Mouse (Mus musculus) lung, postnatal 4 days (tissue): Measurements from ENCODE around the gene Wfdc17.

Experiments used
- DNase-seq, 2 experiments: peaks; one replicate each; pipeline ENCODE4 v3.0.0; 2021

Gene Wfdc17

DNA sequence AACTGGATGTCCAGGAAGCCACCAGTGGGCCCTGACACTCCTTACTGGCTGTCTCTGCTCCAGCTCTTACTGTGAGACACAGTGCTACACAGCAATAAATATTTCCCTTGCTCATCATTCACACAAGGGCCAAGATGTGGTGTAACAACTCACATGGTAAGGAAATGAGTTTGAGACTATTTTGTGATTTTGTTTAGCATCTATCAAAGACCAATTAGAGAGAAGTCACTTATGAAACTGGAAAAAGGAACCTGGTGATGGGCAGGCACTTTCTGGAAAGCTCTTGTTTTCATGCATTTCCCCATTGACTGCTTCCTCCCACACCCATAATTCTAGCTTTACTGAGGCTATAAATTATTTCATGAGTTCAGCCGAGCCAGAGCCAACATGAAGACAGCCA is at the start of gene Wfdc17:
Wfdc17 (plus strand) TSS at position 287 of the 400 bp plus-strand sequence.
- DNase-seq, result no peak

DNA sequence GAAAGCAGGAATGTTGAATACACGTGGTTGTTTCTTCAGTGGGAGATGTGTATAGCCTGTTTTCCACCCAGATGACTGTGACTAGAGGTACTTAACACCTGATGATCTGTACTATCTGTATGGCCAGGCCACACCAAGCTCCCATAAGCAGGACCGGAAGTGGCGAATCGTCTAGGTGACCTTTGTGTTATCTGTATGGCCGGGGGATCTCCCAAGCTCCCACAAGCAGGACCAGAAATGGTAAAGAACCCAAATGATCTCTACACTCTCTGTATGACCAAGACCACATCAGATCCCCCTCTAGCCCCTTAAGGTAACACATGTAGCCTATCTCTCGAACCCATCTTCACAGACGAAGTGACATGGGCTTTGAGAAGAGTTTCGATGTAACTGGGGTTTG is 49.2 kb upstream of the Wfdc17 start:
- DNase-seq, result no peak

DNA sequence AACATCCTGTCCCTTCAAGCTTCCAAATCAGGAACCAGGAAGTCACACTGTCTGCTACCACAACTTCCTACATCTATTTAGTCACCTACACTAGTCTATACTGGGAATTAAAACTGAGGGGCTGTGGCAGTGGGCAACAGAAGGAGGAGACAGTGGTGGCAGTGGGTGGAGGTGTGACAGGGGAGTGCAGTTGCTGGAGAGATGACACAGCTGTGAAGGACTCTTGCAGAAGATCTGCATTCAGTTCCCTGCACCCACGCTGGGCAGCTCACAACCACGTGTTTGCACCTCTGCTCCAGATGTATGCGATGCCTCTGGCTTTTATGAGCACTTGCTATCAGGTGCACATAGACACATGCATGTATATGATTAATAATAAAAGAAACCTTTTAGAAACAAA is 46.3 kb upstream of the Wfdc17 start:
- DNase-seq, result no peak

DNA sequence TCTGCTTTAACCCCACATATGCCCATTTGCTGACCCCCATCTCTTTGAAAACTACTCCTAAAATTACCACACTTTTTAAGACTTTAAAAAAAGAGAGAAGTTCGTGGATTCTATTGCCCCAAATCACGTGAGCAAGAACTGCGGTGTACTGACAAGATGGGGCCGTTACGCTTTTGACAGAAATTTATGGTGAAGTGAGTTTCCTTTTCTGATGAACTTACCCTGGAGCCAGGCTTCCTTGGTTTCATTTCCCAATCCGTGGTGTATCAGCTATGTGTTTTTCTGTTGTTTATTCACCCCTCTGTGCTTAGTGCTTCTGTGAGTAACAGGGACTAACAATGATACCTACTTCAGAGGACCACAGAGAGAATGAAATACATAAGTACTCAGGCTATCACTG is 45.0 kb upstream of the Wfdc17 start:
- DNase-seq, result no peak

DNA sequence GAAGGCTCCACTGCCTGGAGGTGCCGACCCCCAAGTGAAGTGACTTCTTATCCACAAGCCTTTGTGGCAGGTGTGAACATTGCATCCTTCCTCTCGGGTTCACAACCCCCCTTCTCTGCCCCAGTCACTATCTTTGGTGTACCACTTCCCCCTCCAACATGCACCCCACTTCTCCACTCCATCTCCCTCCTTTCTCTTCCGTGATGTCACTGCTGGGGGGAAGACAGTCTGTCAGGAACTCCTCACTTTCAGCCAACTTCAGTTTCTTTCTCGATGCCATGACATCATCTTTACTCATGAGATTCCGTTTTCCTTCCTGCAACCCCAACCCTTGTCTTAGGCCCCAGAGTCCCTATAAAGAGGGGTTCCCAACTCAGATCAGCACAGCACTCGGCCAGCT is 41.6 kb upstream of the Wfdc17 start, which contains the start of gene Ccl4:
Ccl4 (plus strand) TSS at position 381 of the 400 bp plus-strand sequence.
- DNase-seq, result no peak

DNA sequence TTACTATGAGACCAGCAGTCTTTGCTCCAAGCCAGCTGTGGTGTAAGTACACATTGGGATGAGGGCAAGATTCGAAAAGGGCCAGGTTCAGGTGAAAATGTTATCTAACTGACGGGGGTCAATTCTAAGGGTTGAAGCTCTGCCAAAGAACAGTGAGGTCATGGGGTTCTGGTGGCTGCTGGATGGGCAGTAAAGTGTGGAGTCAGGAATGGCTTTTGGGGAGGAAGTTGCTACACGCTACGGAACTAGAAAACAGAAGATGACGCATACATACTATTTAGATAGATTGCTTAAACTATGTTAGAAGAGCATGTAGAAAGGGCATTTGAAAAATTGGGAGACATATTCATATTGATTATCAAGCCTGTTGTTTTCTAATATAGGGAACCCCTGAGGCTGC is 40.3 kb upstream of the Wfdc17 start:
- no peak for DNase-seq

DNA sequence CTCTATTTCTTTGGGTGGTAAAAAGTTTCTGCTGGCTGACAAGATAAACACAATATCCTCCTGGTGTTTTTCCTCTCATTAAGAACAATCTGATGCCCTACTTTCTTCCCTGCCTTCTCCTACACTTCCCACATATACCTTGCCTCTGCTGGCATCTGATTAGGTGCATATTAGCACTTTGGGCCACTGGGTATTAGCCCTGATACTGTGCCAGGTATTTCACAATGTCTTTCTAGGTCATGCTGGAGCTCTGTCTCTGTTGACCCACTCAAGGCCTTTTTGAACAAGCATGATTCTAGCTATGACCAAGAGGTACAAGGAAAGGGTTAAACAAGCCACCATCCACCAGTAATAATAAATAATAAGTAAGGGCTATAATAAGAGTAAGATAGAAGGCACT is 32.0 kb upstream of the Wfdc17 start:
- DNase-seq, result no peak

DNA sequence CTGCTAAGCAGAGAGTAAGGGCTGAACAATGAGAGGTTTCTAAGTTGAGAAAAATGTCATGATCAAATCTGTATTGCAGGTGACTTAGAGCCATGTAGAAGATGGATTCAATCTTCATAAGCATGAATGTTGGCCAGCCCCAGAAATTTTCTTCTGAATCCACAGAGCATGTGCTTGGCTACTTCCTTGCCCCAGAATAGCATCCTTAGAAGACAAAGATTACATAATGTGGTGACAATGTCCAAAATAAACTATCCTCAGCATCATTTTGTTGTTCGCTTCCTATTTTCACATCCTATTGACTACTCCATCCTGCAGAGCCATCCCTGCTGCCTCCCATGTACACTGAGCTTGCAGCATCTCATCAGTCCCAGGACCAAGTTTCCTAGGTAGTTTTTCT is 28.1 kb upstream of the Wfdc17 start:
- DNase-seq, result no peak

DNA sequence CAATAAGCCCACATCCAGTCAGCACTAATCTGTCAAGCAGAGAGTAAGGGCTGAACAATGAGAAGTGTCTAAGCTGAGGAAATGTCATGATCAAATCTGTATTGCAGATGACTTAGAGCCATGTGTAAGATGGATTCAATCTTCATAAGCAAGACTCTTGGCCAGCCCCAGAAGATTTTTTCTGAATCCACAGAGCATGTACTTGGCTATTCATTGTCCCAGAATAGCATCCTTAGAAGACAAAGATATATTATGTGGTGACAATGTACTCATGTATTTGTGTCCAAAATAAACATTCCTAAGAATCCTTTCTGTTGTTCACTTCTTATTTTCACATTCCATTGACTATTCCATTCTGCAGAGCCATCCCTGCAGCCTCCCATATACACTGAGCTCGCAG is 13.9 kb upstream of the Wfdc17 start:
- DNase-seq, result no peak

DNA sequence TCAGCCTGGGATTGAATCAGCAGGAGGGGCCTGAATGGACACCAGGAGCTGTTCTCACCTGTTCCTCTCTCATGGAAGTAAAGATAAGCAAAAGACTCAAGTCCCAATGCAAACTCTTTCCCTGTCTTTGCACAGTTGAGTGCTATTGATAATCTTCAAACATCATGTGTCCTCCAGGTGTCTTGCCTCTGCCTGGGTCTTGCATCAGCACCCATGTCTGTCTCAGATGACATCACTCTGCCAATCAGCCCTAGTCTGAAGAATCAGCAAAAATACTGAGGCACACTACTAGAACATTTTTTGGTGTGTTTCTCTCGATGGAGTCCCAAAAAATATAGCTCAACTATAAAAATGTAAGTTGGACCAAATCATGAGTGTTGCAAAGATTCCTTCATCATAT is 11.8 kb upstream of the Wfdc17 start:
- DNase-seq, result no peak

DNA sequence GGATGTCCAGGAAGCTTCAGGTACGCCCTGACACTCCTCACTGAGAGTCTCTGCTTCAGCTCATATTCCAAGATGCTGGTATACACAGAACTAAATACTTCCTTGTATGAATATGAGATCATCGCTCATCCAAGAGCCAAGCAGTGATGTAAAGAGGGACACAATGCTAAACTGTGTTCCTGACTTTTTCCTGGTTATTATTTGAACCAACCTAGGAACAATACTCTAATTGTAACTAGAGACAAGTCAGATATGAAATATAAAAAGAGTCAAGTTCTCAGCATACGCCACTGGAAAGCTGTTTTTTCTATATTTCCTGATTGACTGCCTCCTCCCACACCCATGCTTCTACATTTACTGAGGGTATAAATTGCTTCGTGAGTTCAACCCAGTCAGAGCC is 4.9 kb downstream of the Wfdc17 start, which contains the start of gene Wfdc18:
Wfdc18 (plus strand) TSS at position 301 of the 400 bp plus-strand sequence.
- DNase-seq, result no peak

DNA sequence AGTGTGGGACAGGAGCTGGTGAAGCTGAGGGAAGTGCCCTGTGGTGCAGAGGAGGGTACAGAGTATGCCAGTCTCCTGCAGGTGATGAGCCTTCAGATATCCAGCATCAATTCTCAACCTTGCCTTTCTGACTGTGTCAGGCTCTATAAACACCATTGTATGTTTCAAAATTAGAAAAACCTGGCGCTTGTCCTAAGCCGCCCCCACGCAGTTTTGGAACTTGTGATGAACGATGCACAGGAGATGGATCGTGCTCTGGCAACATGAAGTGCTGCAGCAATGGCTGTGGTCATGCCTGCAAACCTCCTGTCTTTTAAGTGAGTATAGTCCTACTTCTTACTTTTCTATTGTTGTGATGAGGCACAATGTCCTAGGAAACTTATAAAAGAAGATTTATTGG is 5.9 kb downstream of the Wfdc17 start:
- DNase-seq, result no peak

DNA sequence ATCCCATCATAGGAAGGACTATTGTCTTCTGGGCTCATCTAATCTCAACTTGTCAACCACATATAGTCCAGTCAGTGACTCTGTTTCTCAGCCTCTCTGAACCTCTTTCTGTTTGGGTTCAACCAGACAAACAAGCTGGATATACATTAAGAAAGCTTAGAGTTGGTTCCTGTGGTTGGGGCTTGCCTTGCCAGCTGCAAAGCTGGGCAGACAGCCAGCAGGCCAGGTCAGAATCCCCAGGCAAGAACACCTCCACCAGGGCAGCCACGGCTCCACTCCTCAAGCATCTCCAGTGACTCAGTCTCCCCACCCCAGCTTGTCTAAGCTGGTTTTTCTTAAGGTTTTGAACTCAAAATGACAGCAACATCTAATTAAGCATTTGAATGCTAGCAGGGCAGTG is 8.9 kb downstream of the Wfdc17 start:
- no peak for DNase-seq

DNA sequence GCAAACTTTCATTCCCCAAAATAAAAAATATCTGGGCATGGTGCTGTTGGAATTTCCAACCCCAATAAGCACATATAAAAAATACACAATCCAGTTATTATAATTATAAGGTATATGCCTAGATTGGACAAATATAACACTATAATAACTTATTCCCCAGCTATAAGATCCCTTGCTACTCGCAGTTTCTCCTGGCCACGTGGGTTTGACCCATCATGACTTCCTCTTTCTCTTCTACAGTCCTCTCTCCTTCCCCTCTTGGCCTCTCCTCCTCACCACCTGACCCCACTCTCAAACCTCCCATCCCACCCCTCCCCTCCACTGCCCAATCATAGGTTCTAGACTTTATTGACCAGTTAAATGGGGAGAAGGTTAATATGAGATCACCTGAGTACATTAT is 10.1 kb downstream of the Wfdc17 start:
- no peak for DNase-seq

DNA sequence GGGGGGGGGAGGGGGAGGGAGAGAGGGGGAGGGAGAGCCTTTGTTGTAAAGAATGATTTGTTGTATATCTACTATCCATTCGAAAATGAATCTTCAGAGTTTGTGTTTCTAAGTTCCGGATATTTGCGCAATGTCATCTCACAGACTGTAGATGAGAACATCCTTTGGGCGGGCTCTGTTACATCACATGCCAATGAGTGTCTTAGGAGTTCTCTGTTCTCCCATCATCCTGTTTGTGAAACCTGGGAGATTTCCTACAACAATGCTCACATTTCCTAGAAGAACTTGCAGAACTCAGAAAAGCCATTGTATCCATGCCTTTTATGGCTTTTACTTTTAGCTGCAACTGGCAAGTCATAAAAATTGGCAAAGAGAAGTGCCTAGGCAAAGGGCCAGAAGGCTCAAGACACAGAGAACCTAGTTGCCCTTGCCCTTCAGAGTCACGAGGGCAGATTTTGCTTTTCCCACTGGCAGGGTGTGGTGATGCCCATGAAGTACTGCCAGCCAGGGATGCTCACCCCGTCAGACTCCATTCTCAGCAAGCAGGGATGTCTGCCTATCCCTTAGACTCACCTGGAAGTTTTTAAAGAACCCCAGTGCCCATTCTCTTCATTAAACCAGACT is 13.4 kb downstream of the Wfdc17 start:
- DNase-seq, result no peak

DNA sequence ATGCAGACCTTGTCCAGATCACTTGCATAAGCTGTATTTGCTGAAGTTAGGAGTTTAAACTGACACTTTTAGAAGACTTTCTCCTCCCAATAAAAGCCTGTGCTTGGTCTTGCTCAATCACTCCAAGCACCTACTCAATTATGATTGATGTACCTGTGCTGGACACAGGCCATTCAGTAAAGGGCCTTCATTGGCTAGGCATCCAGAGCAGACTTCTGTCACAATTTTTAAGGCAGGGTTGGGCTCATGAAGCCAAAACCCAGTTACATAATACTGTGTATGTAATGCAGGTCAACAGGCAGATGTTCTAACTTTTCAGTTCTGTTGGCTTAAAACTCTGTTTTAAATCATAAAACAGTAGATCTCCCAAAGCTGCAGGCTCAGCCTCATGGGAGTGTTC is 17.0 kb downstream of the Wfdc17 start:
- no peak for DNase-seq

DNA sequence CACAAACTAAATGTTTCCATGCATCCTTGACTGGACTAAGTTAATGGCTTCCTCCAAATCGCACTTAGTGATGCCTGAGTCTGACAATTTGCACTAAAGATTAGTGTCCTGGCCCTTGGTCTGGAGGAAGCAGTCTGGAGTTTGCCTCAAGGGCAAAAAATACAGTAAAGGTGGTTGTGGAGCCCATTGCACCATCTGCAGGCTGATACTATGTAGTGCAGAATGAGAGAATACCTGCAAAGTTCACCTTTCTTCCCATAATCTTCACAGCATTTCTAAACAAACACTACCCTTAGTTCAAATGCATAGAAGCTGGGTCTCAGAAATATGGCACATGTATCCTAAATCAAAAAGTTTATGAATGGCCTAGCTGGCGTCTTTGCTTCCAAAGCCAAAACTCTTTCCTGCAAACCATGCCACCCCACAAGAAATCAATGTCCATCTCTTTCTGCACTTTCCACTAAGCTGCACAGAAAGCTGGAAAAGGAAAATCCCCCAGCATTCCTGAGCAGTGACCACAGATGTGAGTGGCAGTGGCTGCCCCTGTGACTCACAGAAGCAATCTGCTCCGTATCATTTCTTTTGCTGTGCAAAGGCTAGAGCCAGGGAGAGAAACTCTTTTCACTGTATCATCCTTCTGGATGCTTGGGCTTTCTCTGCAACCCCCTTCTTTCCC is 25.1 kb downstream of the Wfdc17 start:
- DNase-seq, result no peak

DNA sequence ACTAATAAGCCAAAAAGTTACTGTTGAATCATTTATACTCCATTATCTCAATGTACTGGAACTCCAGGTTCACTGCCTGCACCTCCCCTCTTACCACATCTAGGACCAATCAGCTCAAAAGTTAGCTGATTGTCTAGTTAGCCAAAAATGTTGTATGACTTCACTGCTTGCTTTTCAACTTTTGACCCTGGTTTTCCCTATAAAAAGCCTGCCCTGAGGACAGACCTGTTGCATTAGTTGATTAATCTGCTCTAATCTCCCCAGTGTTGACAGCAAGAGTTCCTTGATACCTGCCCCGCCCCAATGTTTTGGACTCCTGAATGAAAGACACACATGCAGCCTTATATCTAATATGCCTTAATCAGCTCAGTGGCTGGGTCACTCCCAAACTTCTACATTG is 27.3 kb downstream of the Wfdc17 start:
- DNase-seq, result no peak

DNA sequence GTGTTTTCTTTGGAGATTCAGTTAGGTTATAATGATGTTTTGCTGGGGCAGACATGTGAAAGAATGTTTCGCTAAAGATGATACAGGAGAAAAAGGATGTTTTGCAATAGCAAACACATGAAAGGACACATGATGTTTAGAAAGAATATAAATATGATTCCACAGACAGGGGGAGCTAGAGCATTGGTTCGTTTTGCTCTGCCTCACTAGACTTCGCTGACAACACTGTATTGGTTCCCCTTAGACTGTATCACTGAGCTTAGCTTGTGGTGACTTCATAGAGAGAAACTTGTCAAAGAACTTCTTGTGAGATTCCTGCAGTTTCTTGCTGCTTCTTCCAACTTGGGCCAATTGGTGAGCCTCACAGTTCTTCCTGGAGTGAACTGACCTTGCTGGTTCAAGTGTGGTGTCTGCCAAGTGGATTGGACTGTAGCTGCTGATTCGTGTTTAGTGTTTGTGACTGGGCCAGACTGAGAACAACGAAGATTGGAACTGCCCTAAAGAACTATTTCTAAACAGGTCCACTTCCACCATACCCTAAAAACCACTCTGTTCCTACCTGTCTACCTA is 29.4 kb downstream of the Wfdc17 start:
- DNase-seq, result no peak

DNA sequence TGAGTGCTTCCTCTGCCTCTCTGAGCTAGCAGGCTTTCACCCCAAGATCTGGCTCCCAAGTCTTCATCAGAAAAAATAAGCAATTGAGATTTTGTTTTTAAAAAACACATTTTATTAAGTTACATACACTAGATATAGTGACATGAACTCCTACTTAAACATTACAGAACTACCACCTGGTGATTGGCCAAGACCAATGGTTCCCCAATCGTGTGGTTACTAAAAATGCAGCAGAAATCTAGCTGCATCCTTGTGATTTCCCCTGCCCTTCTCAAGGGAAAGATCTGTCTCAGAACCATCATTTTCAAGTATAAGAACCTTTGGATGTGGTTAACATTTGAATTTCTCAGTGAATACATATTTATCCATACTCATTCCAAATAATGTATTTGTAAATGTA is 30.4 kb downstream of the Wfdc17 start:
- DNase-seq, result no peak

DNA sequence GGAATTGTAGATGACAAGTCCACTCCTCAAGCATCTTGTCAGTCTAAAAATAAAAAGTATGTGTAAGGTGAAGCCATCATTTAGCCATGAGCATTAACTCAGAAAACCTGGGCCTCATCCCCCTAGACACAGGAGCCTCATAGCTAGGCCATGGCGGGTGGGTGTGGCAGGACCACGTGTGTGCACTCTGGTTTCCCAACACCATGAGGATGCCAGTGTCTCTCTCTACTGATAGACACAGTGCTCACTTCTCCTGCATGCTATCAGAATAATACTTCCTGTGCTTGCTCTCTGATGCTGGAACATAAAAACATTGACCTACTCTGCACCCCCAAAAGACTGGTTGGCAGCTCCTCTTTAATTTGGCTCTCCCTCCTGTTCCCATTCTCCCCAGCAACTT is 32.1 kb downstream of the Wfdc17 start:
- no peak for DNase-seq

DNA sequence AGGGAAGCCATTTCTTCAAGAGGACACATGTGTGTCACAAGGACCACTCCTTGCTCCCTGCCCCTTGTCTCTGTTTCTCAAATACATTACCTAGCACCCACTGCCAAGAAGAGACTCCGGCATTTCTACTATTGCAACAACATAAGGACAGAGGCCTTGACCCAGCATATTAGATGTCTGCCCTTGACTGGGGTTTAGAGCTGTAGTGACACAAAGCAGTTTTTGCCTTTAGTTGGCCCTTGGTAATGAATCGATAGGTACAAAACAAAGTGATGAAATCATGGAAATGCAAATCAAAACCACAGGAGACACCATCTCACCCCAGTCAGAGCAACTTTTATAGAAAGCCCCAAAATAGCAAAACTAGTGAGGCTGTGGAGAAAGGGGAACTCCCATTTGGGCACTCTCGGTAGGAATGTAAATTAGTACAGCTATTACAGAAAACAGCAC is 33.3 kb downstream of the Wfdc17 start:
- DNase-seq, result no peak

DNA sequence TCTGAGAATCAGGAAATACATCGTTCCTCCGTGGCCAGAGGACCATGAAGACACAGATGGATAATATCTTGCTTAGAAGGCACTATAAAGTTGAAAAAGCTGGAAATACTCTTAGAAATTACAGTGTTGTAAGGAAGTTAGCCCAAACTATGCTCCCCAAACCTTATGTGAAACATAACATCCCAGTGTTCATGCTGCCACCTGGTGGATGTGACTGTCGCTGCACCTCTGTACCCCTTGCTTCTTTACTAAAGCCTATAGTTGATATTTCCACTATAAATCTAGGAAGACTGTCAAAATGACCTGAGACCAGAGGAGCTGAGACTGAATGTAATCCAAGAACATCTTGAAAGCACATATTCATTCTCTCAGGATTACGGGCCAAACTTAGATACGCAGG is 35.5 kb downstream of the Wfdc17 start:
- peak; percentile 49 to 78 for DNase-seq

DNA sequence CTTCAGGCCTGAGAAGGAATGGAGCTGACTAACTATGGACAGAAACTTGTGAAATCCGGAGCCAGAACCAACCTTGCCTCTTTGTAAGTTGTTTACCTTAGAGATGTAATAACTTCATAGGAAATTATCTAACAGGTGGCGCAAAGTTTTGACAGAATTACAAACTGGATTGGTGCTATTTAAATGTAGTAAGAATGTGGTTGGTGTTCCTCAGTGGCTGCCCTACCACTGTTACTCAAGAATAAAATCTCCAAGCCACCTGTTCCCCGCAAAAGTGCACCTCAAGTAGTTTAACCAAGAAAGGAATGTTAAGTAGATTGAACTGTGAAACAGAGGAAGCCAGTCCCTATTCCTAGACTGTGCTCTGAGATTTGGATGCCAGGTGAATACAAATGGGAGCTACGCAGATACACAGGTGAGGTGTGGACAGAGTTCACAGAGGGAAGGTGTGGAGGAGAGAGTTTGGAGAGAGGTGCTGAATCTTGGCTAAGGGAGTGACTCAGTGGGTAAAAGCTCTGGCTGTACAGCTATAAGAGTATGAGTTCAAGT is 36.7 kb downstream of the Wfdc17 start:
- no peak for DNase-seq
